Mouse (Mus musculus): Measurements from ENCODE around the gene Npas3. TPM values are rescaled to one million over a fixed set of nuclear protein-coding genes. Genes with fewer than 3 reads are reported as not detected.

Npas3 gene
- polyA plus RNA-seq, 1 experiment from 2014 or later: 0.96 TPM

DNA sequence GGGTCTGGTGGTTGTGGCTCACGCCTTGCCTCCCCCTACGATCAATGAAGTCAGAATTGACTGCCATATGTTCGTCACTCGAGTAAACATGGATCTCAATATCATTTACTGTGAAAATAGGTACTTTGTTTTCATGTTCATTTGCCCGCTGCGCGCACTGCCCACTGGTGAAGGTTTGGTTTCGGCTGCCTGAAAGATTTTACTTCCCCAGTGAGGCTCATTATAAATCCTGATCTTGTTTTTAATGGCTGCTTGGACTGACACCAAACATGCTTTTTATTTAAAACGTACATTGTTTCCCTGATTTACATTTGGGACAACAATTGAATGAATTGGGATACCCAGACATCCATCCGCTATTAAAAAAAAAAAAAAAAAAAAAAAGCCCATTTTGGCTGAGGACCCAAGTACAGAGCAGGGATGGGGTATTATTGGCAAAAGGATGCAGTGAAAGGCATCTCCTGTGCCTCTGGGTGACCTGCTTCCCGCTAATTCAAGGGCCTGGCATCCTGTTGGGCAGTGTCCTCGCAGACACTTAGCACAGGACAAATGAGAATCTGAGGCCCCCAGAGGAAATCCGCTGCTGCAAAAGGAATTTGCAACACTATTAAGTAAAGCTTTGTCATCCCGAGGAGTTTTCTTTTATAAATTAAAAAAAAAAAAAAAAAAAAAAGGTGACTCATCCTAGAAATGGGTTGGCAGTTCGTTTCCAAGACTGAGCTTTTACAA lies 796.3 kb downstream of the Npas3 start:
- no peak overlapping the region for H3K9ac ChIP-seq
- ATAC-seq (replicated peaks; ENCODE audit: low FRiP score): no peak
- WGBS: 65% methylated on average over 15 of the region's 15 CpGs
- H3K4me1 ChIP-seq: 0 out of 2 replicates have a peak, but pooled peaks cover 4% of the 10 kb centered on the region
- H3K36me3 ChIP-seq: no peaks in the 10 kb centered on the region
- no peak overlapping the region for H3K4me3 ChIP-seq (replicated peaks)
- H3K27ac ChIP-seq: no peak overlapping the region
- H3K27me3 ChIP-seq: peaks cover 9% of the 10 kb centered on the region; the same call in 1 of the 2 replicates
- H3K4me2 ChIP-seq: no peak overlapping the region
- no peaks in the 10 kb centered on the region for H3K9me3 ChIP-seq (replicated peaks)

DNA sequence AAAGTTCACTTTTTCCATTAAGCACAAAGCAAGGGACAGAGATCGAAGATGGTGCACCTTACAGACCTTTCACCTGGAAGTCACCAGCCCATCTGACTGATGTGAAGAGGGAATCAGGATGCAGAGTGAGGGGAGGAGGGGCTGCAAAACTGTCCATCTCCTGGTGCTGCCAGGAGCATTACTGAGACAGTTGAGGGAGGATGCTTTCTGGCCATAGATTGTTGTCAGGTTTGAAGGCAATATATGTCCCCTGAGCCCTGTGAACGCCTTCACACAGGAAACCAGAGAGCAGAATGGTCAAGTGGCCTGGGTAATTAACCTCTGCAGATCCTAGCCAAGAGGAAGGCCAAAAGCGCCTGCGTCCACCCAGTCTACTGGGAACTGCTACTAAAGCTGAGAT lies 796.9 kb downstream of the Npas3 start:
- Histone ChIP-seq H3K9me3 (replicated peaks) (no peaks in the 10 kb centered on the region), H3K9ac (no peak overlapping the region), H3K4me2 (no peak overlapping the region), H3K4me1 (0 out of 2 replicates have a peak, but pooled peaks cover 4% of the 10 kb centered on the region), H3K4me3 (replicated peaks) (no peak overlapping the region), H3K27ac (no peak overlapping the region), H3K27me3 (peaks cover 9% of the 10 kb centered on the region; the same call in 1 of the 2 replicates), H3K36me3 (no peaks in the 10 kb centered on the region)
- no peak for ATAC-seq (replicated peaks; ENCODE audit: low FRiP score)
- WGBS: 31% methylated on average over 4 of the region's 4 CpGs

DNA sequence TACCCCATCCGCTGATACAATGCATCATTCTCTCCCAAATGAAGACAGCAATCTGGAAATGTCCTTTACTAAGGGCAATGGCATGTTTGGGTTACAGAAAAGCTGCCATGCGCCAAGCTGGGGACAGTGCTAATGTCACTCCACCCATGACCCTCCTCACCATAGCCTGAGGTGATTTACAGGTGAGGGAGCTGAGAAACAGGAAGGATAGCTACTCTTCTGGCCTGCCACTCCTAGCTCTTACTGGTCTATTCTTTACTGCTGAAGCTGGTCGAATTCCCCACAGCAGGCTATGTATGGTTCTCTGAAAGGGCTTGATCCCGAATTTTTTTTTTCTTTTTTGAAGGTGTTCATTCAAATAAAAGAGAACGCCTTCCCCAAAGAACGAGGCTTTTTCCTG lies 798.3 kb downstream of the Npas3 start:
- H3K36me3 ChIP-seq: no peaks in the 10 kb centered on the region
- WGBS: 72% methylated on average over 6 of the region's 6 CpGs
- ATAC-seq (replicated peaks; ENCODE audit: low FRiP score): no peak

DNA sequence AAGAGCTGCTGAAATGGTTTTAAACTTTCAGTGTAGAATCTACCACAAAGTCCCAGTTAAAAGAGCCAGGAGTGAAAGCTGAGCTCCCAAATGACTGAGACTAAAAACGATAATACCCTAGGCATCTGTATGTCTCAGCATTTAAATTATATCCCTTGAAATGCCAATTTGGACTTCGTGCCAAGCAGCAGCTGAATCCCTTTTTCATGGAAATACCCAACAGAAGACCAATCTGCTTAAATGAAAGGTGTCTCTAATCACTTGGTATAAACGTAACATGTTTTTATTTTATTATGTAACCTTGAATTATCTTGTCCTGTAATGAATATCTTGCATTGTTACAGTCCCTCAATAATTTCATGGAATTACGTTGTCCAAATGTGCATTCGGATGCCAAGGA lies 799.6 kb downstream of the Npas3 start:
- Histone ChIP-seq H3K4me1 (0 out of 2 replicates have a peak, but pooled peaks cover 1% of the 10 kb centered on the region), H3K36me3 (no peaks in the 10 kb centered on the region), H3K27ac (no peak overlapping the region), H3K4me3 (replicated peaks) (no peak overlapping the region), H3K9me3 (replicated peaks) (no peaks in the 10 kb centered on the region), H3K4me2 (no peak overlapping the region), H3K27me3 (peaks cover 3% of the 10 kb centered on the region; the same call in 1 of the 2 replicates), H3K9ac (no peak overlapping the region)
- 91% methylated on average over 5 of the region's 5 CpGs for WGBS
- no peak for ATAC-seq (replicated peaks; ENCODE audit: low FRiP score)

More for the DNA sequence above, 798.3 kb downstream of the Npas3 start:
- no peak overlapping the region for H3K9ac ChIP-seq
- no peak overlapping the region for H3K4me3 ChIP-seq (replicated peaks)
- H3K4me1 ChIP-seq: 0 out of 2 replicates have a peak, but pooled peaks cover 4% of the 10 kb centered on the region
- H3K27ac ChIP-seq: no peak overlapping the region
- H3K9me3 ChIP-seq (replicated peaks): no peaks in the 10 kb centered on the region
- H3K27me3 ChIP-seq: peaks cover 3% of the 10 kb centered on the region; the same call in 1 of the 2 replicates
- no peak overlapping the region for H3K4me2 ChIP-seq

DNA sequence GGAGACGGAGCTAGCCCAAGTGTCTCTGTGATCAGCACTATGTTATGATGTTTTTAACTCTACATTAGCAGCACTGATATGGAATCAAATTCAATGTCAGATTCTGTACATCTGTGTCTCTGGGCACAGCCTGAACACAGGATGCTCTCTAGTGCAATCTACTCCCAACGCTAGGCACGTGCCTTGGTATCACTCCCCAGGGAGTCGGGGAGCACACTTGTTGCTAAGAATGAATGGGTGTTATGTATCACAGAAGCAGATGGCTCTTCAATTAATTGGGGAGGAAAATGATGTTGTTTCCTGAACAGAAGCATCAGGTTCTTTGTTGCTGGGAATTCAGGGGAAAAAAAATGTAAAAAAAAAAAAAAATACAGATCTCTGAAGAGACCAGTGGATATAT lies 801.4 kb downstream of the Npas3 start:
- no peaks in the 10 kb centered on the region for H3K4me1 ChIP-seq
- H3K9ac ChIP-seq: no peak overlapping the region
- H3K4me2 ChIP-seq: no peak overlapping the region
- no peaks in the 10 kb centered on the region for H3K9me3 ChIP-seq (replicated peaks)
- no peak overlapping the region for H3K27ac ChIP-seq
- H3K27me3 ChIP-seq: peaks cover 3% of the 10 kb centered on the region; the same call in 1 of the 2 replicates
- no peak for ATAC-seq (replicated peaks; ENCODE audit: low FRiP score)
- no peak overlapping the region for H3K4me3 ChIP-seq (replicated peaks)
- WGBS: 78% methylated on average over 4 of the region's 4 CpGs
- no peaks in the 10 kb centered on the region for H3K36me3 ChIP-seq

DNA sequence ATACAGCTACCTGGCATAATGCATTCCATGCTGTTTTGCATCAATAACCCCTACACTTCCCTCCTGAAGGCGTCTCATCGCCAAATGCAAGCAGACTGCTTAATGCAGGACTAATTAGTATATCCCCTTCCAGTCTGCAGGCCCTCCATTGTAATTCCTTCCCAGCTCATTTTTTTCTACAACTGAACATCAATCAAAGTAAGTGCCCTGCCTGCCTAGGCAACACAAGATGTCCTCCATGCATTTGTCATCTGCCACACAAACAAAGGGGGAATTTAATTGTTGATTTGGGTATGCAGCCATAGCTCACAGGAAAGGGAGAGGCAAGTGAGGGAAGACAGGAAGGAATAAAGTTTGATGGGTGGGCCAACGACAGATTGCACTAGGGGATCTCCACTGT lies 804.5 kb downstream of the Npas3 start:
- Histone ChIP-seq H3K4me3 (replicated peaks) (no peak overlapping the region), H3K9me3 (replicated peaks) (no peaks in the 10 kb centered on the region), H3K27ac (no peak overlapping the region), H3K36me3 (no peaks in the 10 kb centered on the region), H3K4me2 (no peak overlapping the region), H3K4me1 (no peaks in the 10 kb centered on the region), H3K9ac (no peak overlapping the region), H3K27me3 (peaks cover 3% of the 10 kb centered on the region; the same call in 1 of the 2 replicates)
- ATAC-seq (replicated peaks; ENCODE audit: low FRiP score): no peak
- WGBS: 33% methylated on average over 3 of the region's 3 CpGs

DNA sequence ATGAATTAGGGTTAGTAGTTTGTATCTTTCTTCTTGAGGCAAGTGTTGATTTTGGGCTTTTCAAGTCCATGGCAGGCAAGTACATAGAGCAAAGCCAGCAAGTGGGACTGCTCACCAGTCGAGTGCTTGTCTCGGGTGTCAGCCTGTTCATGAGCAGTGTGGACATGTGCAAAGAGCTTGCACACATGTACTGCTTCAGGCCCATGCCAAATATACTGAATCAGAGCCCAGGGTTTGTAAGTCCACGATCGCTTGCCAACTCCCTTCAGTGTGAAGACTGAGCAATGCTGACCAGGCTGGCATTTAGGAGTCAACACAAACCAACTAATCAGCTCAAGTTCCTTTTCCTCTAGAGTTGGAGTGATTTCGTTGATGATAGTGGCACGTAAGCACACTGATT lies 805.1 kb downstream of the Npas3 start:
- Histone ChIP-seq H3K9ac (no peak overlapping the region), H3K9me3 (replicated peaks) (no peaks in the 10 kb centered on the region), H3K36me3 (no peaks in the 10 kb centered on the region), H3K4me1 (no peaks in the 10 kb centered on the region), H3K27ac (no peak overlapping the region), H3K4me2 (no peak overlapping the region), H3K27me3 (peaks cover 2% of the 10 kb centered on the region; the same call in 1 of the 2 replicates), H3K4me3 (replicated peaks) (no peak overlapping the region)
- 87% methylated on average over 6 of the region's 6 CpGs for WGBS
- ATAC-seq (replicated peaks; ENCODE audit: low FRiP score): no peak

DNA sequence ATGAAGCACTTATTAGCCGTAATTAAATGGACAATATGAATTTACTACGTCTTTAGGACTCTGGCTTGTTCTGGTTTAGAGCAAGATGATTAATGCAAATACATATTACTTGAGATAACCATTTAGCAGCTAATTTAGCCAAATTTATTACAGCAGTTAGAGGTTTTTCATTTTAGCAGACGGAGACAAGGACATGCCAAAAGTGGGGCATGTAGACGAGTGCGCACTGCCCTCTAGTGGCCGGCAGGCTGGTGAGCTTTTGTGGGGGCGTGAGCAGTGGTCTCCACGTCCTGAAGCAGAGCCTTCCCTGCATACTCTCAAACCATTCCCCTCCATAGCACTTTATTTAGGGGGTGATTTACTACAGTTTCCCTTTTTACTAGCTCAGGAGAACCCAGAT lies 812.3 kb downstream of the Npas3 start:
- Histone ChIP-seq H3K27ac (no peak overlapping the region), H3K36me3 (no peaks in the 10 kb centered on the region), H3K9me3 (replicated peaks) (no peaks in the 10 kb centered on the region), H3K4me1 (0 out of 2 replicates have a peak, but pooled peaks cover 3% of the 10 kb centered on the region), H3K27me3 (peaks cover 52% of the 10 kb centered on the region), H3K9ac (no peak overlapping the region), H3K4me3 (replicated peaks) (no peak overlapping the region), H3K4me2 (no peak overlapping the region)
- peak; percentile 70; the same call in 1 of the 2 replicates for ATAC-seq (replicated peaks; ENCODE audit: low FRiP score)
- 11% methylated on average over 8 of the region's 8 CpGs for WGBS

DNA sequence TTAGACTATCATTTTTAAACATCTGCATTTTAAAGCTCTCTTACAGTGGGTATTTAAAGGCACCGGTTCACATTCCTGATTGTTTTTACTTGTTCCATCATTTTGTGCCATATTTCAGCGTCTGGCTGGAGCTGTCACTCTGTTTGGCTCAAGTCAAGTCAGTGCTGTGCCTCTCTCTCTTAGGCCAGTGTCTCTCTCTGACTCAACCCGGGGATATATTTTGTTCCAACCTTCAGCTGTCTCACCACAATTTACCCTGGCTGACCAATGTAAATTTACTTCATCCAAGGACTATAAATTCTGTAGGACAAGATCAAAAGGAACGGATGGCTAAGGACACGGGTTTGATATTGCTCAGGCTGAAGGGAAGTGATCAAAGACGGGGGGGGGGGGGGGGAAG lies 812.7 kb downstream of the Npas3 start:
- ATAC-seq (replicated peaks; ENCODE audit: low FRiP score): no peak
- H3K4me1 ChIP-seq: 0 out of 2 replicates have a peak, but pooled peaks cover 3% of the 10 kb centered on the region
- H3K27me3 ChIP-seq: peaks cover 54% of the 10 kb centered on the region
- WGBS: 37% methylated on average over 6 of the region's 6 CpGs
- H3K9ac ChIP-seq: no peak overlapping the region
- H3K4me2 ChIP-seq: no peak overlapping the region
- H3K4me3 ChIP-seq (replicated peaks): no peak overlapping the region
- no peak overlapping the region for H3K27ac ChIP-seq
- H3K36me3 ChIP-seq: no peaks in the 10 kb centered on the region
- no peaks in the 10 kb centered on the region for H3K9me3 ChIP-seq (replicated peaks)

DNA sequence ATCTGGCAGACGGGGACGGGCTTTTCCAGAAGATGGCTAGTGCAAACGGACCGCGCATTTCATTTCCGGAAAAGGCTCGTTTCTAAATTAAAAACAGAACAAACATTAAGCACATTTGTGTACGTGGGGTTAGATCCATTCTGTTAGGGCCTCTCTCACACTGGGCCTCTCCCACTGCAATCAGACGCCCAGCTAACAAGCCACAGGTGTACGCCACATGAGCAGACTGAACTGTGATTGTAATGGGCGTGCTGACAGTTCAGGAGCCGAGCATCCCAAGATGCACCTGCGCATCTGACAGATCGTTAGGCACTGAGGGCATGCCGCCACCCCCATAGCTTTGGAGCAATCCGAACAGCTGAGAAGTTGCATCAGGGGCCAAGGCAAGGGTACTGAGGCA lies 816.5 kb downstream of the Npas3 start:
- Histone ChIP-seq H3K36me3 (no peaks in the 10 kb centered on the region), H3K9ac (no peak overlapping the region), H3K4me3 (replicated peaks) (no peak overlapping the region), H3K4me1 (peaks cover 18% of the 10 kb centered on the region), H3K27ac (no peak overlapping the region), H3K27me3 (peaks cover 81% of the 10 kb centered on the region), H3K4me2 (no peak overlapping the region), H3K9me3 (replicated peaks) (no peaks in the 10 kb centered on the region)
- no peak for ATAC-seq (replicated peaks; ENCODE audit: low FRiP score)
- WGBS: 54% methylated on average over 16 of the region's 16 CpGs

DNA sequence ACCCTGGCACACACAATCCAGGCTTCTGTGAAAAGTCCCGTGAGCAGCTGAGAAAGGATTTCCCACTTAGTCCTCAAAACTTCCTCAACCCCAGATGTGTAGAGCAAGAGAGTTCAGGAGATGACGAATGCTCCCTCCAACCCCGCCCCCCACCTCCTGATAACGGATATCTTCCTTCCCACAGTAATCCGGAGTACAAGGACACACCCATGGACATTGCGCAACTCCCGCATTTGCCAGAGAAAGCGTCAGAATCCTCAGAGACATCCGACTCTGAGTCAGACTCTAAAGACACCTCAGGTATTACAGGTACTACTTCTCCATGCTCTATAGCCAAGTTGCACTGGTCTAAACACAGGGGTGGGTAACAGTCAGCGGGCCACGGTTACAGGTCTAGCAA lies 817.1 kb downstream of the Npas3 start:
- Histone ChIP-seq H3K27me3 (peaks cover 82% of the 10 kb centered on the region), H3K36me3 (no peaks in the 10 kb centered on the region), H3K9ac (no peak overlapping the region), H3K27ac (no peak overlapping the region), H3K9me3 (replicated peaks) (no peaks in the 10 kb centered on the region), H3K4me3 (replicated peaks) (no peak overlapping the region), H3K4me1 (peaks cover 15% of the 10 kb centered on the region), H3K4me2 (no peak overlapping the region)
- WGBS: 70% methylated on average over 11 of the region's 11 CpGs
- no peak for ATAC-seq (replicated peaks; ENCODE audit: low FRiP score)

DNA sequence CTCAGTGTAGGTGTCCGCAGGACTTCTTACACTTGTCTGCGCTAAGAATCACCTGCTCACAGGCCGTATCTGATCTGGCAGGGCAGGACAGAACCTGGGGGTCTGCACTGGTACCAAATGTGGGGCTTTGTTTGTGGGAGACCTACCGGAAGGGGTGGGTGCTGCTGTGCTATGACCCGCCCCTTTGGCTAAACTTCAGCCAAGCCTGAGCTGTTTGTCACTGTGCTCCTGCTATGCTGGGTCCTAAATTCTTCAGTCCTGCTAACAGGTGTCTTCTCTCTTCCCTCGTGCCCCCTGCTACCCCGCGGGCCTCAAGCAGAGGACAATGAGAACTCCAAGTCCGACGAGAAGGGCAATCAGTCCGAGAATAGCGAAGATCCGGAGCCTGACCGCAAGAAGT lies 818.9 kb downstream of the Npas3 start:
- 30% methylated on average over 14 of the region's 14 CpGs for WGBS
- peaks cover 72% of the 10 kb centered on the region for H3K27me3 ChIP-seq

More for the DNA sequence above, 818.9 kb downstream of the Npas3 start:
- no peaks in the 10 kb centered on the region for H3K36me3 ChIP-seq
- H3K4me3 ChIP-seq (replicated peaks): peak overlapping the region; percentile 45
- H3K27ac ChIP-seq: no peak overlapping the region
- H3K4me1 ChIP-seq: peaks cover 15% of the 10 kb centered on the region
- ATAC-seq (replicated peaks; ENCODE audit: low FRiP score): peak; percentile 70; the same call in 1 of the 2 replicates
- no peak overlapping the region for H3K9ac ChIP-seq
- no peaks in the 10 kb centered on the region for H3K9me3 ChIP-seq (replicated peaks)
- H3K4me2 ChIP-seq: peak overlapping the region; percentile 82

Measured in kidney, embryonic 15.5 days (tissue).